Mouse (Mus musculus): ENCODE measurements around the gene Ntrk2. TPM values are rescaled to one million over a fixed set of nuclear protein-coding genes. Genes with fewer than 3 reads are reported as not detected.

The Ntrk2 gene
- total and polyA plus RNA-seq, 2 experiments: 0.55 to 1.5 TPM

DNA sequence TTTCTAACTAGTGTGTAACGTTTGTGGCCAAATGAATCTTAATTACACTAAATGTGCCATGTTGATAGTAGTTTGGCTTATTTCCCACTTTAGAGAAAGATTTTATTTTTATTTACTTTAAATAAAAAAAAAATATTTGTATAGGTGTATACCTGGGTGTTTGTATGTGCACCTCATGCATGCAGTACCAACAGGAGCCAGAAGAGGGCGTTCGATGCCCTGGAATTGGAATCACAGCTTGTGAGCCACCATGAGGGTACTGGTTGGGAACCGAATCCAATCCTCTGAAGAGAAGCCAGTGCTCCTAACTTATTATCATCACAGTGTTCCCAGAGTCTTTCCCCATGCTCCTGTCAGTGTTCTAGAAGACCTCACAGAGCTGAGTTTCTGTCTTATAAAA, 42.2 kb downstream of the Ntrk2 start:
- no peaks in the 10 kb centered on the region for H3K4me1 ChIP-seq (ENCODE audit: control insufficient read depth, insufficient read depth, low read length)

DNA sequence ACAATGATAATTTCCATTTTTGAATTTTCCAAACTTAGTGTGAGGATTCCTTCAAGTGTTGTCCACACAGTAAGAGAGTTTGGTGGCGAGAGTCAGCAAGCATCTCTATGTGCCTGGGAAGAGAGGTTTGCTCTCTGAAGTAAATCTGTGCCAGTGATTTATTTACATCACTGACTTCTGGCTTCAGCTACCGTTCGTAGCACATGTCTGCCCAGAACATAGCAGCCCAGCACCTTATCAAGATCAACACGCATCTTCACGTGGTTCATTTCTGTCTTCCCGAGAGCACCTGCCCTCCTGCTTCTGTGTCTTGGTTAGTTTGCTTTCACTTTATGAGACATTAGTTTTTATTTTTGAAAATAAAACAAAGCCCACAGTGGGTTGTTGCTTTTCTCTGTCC, 47.3 kb downstream of the Ntrk2 start:
- TF ChIP-seq CTCF (IDR thresholded peaks at IDR 0.05; ENCODE audit: low read depth, low read length) (no peak), POLR2A (IDR thresholded peaks at IDR 0.05; ENCODE audit: extremely low read depth, insufficient read depth, low read length) (no peak)
- WGBS: 82% methylated on average over 6 of the region's 6 CpGs

More for the DNA sequence above, 42.2 kb downstream of the Ntrk2 start:
- TF ChIP-seq CTCF (IDR thresholded peaks at IDR 0.05; ENCODE audit: low read depth, low read length): peak; percentile 24; the same call in 1 of the 2 replicates
- no peak for TF ChIP-seq POLR2A (IDR thresholded peaks at IDR 0.05; ENCODE audit: extremely low read depth, insufficient read depth, low read length)
- H3K79me2 ChIP-seq (ENCODE audit: control insufficient read depth, insufficient read depth, low read length): no peaks in the 10 kb centered on the region
- no peak overlapping the region for H3K9ac ChIP-seq (ENCODE audit: low read depth, low read length)
- WGBS: 82% methylated on average over 4 of the region's 4 CpGs
- H3K36me3 ChIP-seq (ENCODE audit: control insufficient read depth, insufficient read depth, low read length): no peaks in the 10 kb centered on the region
- no peak for DNase-seq (ENCODE audit: extremely low read depth, low read depth, low spot score)
- H3K27ac ChIP-seq (replicated peaks; ENCODE audit: insufficient read depth, low read depth, low read length): no peak overlapping the region
- no peaks in the 10 kb centered on the region for H3K27me3 ChIP-seq (ENCODE audit: control insufficient read depth, insufficient read depth, low read length)
- no peak overlapping the region for H3K4me3 ChIP-seq (ENCODE audit: insufficient read depth, low read depth, low read length)

DNA sequence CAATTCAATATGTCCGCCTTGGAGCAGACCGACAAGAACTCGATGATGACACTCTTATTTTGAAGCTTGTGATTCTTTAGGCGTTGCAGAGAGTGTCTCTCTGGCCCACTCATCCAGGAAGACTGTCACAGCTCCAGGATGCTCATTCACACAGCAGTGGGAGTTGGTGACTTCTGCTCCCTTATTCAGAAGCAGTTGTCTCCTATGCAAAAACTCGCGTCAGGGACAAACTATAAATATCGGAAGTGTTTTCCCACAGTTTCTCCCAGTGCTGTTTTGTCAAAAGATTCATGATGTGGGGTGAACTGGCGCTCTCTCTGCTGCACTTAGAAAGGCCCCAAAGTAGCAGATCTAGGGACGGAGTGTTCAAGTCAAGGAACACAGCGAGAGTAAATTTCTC, 59.9 kb downstream of the Ntrk2 start:
- H3K4me1 ChIP-seq (ENCODE audit: control insufficient read depth, insufficient read depth, low read length): no peaks in the 10 kb centered on the region
- no peaks in the 10 kb centered on the region for H3K79me2 ChIP-seq (ENCODE audit: control insufficient read depth, insufficient read depth, low read length)
- TF ChIP-seq CTCF (IDR thresholded peaks at IDR 0.05; ENCODE audit: low read depth, low read length) (no peak), POLR2A (IDR thresholded peaks at IDR 0.05; ENCODE audit: extremely low read depth, insufficient read depth, low read length) (no peak)
- H3K36me3 ChIP-seq (ENCODE audit: control insufficient read depth, insufficient read depth, low read length): no peaks in the 10 kb centered on the region
- H3K27me3 ChIP-seq (ENCODE audit: control insufficient read depth, insufficient read depth, low read length): no peaks in the 10 kb centered on the region
- no peak overlapping the region for H3K9ac ChIP-seq (ENCODE audit: low read depth, low read length)
- no peak overlapping the region for H3K4me3 ChIP-seq (ENCODE audit: insufficient read depth, low read depth, low read length)
- no peak overlapping the region for H3K27ac ChIP-seq (replicated peaks; ENCODE audit: insufficient read depth, low read depth, low read length)
- 90% methylated on average over 10 of the region's 10 CpGs for WGBS
- DNase-seq (ENCODE audit: extremely low read depth, low read depth, low spot score): no peak

More for the DNA sequence above, 47.3 kb downstream of the Ntrk2 start:
- Histone ChIP-seq H3K27ac (replicated peaks; ENCODE audit: insufficient read depth, low read depth, low read length) (no peak overlapping the region), H3K79me2 (ENCODE audit: control insufficient read depth, insufficient read depth, low read length) (no peaks in the 10 kb centered on the region), H3K9ac (ENCODE audit: low read depth, low read length) (no peak overlapping the region), H3K27me3 (ENCODE audit: control insufficient read depth, insufficient read depth, low read length) (no peaks in the 10 kb centered on the region), H3K4me3 (ENCODE audit: insufficient read depth, low read depth, low read length) (no peak overlapping the region), H3K4me1 (ENCODE audit: control insufficient read depth, insufficient read depth, low read length) (no peaks in the 10 kb centered on the region), H3K36me3 (ENCODE audit: control insufficient read depth, insufficient read depth, low read length) (no peaks in the 10 kb centered on the region)
- DNase-seq (ENCODE audit: extremely low read depth, low read depth, low spot score): no peak

DNA sequence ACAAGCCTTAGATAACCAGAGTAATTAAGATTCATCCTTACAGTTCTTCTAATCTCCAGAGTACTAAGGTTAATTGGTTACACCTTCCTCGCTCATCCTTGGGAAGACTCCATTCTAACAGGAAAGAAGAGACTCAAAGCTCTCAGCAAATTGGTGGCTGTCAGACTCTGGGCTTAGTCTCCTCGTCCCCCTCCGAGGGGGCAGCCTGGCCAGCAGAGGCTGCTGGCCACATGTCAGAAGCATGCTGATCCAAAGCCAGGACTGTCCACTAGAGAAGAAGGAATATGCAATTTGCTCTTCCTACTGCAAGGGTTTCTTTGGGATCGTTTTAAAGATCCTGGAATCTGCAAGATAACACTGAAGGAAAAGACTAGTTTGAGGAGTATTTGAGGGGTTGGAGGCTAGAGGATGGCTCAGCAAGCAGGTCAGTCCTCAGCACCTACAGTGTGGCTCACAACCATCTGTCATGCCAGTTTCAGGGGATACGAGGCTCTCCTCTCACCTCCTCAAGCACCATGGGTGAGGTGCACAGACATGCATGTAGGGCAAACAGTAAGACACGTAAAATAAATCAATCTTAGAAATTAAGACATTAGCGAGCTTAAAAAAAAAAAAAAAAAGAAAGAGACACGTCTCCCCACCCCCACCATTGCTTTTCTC, 60.5 kb downstream of the Ntrk2 start:
- H3K4me3 ChIP-seq (ENCODE audit: insufficient read depth, low read depth, low read length): no peak overlapping the region
- no peak overlapping the region for H3K27ac ChIP-seq (replicated peaks; ENCODE audit: insufficient read depth, low read depth, low read length)
- WGBS: 83% methylated on average over 8 of the region's 8 CpGs
- DNase-seq (ENCODE audit: extremely low read depth, low read depth, low spot score): no peak
- H3K4me1 ChIP-seq (ENCODE audit: control insufficient read depth, insufficient read depth, low read length): no peaks in the 10 kb centered on the region
- H3K36me3 ChIP-seq (ENCODE audit: control insufficient read depth, insufficient read depth, low read length): no peaks in the 10 kb centered on the region
- H3K27me3 ChIP-seq (ENCODE audit: control insufficient read depth, insufficient read depth, low read length): no peaks in the 10 kb centered on the region
- no peak overlapping the region for H3K9ac ChIP-seq (ENCODE audit: low read depth, low read length)
- H3K79me2 ChIP-seq (ENCODE audit: control insufficient read depth, insufficient read depth, low read length): no peaks in the 10 kb centered on the region
- no peak for TF ChIP-seq POLR2A (IDR thresholded peaks at IDR 0.05; ENCODE audit: extremely low read depth, insufficient read depth, low read length)
- TF ChIP-seq CTCF (IDR thresholded peaks at IDR 0.05; ENCODE audit: low read depth, low read length): no peak

DNA sequence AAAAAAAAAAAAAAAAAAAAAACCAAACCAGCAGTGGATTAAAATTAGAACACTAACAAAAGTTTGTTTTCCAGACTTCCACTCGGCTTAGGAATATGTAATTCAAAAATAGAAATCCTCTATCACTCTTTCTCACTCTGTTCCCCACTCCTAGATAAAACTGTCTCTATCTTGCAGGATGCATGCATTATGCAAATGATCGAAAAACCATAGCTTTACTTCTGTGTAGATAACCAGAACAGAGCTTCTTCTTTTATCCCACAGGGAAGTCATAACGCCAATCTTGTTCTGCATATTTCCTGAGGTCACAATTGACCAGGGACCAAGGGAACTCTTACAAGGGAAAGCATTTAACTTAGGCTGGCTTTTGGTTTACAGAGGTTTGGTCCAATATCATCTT, 76.1 kb downstream of the Ntrk2 start:
- Histone ChIP-seq H3K27ac (replicated peaks; ENCODE audit: insufficient read depth, low read depth, low read length) (no peak overlapping the region), H3K36me3 (ENCODE audit: control insufficient read depth, insufficient read depth, low read length) (no peaks in the 10 kb centered on the region), H3K9ac (ENCODE audit: low read depth, low read length) (no peak overlapping the region), H3K4me1 (ENCODE audit: control insufficient read depth, insufficient read depth, low read length) (no peaks in the 10 kb centered on the region), H3K4me3 (ENCODE audit: insufficient read depth, low read depth, low read length) (no peak overlapping the region), H3K79me2 (ENCODE audit: control insufficient read depth, insufficient read depth, low read length) (no peaks in the 10 kb centered on the region), H3K27me3 (ENCODE audit: control insufficient read depth, insufficient read depth, low read length) (no peaks in the 10 kb centered on the region)
- TF ChIP-seq POLR2A (IDR thresholded peaks at IDR 0.05; ENCODE audit: extremely low read depth, insufficient read depth, low read length) (no peak), CTCF (IDR thresholded peaks at IDR 0.05; ENCODE audit: low read depth, low read length) (no peak)
- WGBS: 71% methylated on average over 3 of the region's 3 CpGs
- no peak for DNase-seq (ENCODE audit: extremely low read depth, low read depth, low spot score)

DNA sequence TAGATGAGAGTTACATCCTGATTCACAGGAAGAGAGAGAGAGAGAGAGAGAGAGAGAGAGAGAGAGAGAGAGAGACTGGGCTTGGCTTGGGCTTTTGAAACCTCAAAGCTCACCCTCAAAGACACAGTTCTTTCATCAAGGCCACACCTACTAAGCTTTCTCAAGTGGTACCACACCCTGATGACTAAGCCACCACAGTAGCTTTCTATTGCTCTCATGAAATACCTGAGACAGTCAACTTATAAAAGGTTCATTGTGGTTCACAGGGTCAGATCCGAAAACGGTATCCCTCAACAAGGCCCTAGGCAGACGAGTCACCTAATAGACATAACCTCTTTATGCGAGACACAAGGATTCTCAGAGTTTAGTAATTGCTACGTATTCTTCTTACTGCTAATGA, 76.5 kb downstream of the Ntrk2 start:
- TF ChIP-seq CTCF (IDR thresholded peaks at IDR 0.05; ENCODE audit: low read depth, low read length) (no peak), POLR2A (IDR thresholded peaks at IDR 0.05; ENCODE audit: extremely low read depth, insufficient read depth, low read length) (no peak)

More for the DNA sequence above, 76.5 kb downstream of the Ntrk2 start:
- Histone ChIP-seq H3K27me3 (ENCODE audit: control insufficient read depth, insufficient read depth, low read length) (no peaks in the 10 kb centered on the region), H3K36me3 (ENCODE audit: control insufficient read depth, insufficient read depth, low read length) (no peaks in the 10 kb centered on the region), H3K27ac (replicated peaks; ENCODE audit: insufficient read depth, low read depth, low read length) (no peak overlapping the region), H3K9ac (ENCODE audit: low read depth, low read length) (no peak overlapping the region), H3K4me3 (ENCODE audit: insufficient read depth, low read depth, low read length) (no peak overlapping the region), H3K79me2 (ENCODE audit: control insufficient read depth, insufficient read depth, low read length) (no peaks in the 10 kb centered on the region), H3K4me1 (ENCODE audit: control insufficient read depth, insufficient read depth, low read length) (no peaks in the 10 kb centered on the region)
- DNase-seq (ENCODE audit: extremely low read depth, low read depth, low spot score): no peak
- 93% methylated on average over 5 of the region's 5 CpGs for WGBS
